Mouse (Mus musculus): Measurements from ENCODE around the gene Clec16a. TPM values are rescaled to one million over a fixed set of nuclear protein-coding genes. Genes with fewer than 3 reads are reported as not detected.
A peak's percentile ranks its signal among the peaks of the same experiment; 100 is the strongest.

Gene Clec16a
- total RNA-seq, 2 experiments from 2014 or later = 11.5 to 12.6 TPM

DNA sequence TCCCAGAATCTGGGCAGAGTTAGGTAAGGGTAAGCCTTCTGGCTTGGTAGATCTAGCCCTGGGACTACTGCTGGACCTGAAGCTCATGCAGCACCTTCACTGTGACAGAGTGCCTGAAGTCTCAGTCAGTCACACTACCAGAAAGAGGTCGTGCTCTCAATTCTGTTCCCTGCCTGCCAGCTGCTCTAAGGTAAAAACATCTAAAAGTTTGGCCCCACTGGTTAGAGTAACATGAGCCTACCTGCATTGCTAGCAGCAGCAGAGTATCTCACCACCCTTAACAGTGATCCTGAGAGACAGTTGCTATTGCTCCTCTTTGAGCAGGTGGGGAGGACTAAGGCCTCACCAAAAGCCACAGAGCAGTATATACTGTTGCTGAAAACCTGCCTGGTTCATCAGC is 160.3 kb downstream of the Clec16a start:
- no peak for ATAC-seq (replicated peaks; ENCODE audit: poor library complexity)

DNA sequence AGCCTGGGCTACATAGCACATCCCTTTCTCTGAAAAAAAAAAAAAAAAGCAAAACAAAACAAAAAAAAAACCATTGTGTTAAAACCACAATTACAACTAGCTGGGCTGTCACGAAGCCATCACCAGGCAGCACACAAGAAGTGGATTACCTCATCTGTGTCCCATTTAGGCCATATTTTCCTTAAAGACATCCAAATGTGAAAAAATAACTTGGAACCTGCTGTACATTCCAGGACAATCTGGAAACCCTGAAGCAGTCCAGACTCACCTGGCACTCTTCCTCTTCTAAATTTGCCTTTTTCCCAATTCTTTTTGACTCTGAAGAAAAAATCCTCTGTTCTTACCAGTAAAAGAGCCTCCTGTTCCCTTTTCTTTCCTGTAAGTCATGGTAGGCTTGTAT is 166.4 kb downstream of the Clec16a start:
- no peak for ATAC-seq (replicated peaks; ENCODE audit: poor library complexity)

DNA sequence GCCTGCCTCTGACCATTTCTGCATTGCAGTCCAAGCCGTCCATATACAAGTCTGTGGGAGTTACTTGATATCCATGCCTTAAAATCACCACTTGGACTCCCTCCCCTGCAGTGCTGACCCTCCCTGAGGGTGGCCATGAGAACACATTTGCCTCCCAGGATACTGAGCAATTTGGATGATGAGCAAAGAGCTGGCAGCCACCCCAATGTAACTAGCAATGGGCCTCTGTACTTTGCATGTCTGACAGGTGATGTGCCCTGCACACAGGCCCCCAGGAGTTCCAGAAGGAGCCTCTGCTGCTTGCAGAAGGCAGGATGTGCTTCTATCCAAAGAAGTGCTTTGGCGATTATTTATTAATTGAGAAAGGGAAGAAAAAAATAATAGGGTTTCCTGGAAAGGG is 167.9 kb downstream of the Clec16a start:
- ATAC-seq (replicated peaks; ENCODE audit: poor library complexity) = no peak

DNA sequence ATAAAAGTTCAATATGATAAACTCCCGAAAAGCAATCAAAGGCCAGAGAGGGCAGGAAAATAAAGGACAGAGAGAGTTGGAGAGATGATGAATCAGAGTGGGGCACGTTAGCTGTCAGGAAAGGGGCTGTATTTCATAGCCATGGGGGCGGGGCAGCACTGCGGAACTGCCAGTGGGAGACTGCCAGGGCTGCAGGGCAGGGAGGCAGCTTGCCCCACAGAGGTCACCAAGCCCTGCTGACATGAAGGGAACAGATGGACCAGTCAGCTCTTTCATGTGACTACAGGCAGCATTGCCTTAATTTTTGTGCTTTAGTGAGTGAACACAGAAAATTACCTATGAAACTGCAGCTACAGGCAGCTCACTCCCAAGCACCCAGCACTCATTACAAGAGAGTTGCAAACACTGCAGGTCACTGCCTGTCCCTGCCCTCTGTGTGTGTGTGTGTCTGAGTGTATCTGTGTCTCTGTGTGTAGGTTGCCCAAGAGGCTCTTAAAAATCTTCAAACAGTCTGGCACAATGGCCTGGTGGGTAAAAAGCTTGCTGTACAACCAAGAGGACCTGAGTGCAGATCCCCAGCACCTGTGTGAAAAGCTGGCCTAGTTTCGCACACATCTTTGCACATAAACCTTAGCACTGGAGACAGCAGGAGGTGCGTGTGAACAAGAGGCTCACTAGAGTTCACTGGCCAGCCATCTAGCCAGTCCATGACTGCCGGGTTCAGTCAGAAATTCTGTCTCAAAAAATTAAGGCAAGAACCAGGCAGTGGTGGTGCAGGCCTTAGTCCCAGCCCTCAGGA is 168.5 kb downstream of the Clec16a start:
- peak; percentile 78 for ATAC-seq (replicated peaks; ENCODE audit: poor library complexity)

DNA sequence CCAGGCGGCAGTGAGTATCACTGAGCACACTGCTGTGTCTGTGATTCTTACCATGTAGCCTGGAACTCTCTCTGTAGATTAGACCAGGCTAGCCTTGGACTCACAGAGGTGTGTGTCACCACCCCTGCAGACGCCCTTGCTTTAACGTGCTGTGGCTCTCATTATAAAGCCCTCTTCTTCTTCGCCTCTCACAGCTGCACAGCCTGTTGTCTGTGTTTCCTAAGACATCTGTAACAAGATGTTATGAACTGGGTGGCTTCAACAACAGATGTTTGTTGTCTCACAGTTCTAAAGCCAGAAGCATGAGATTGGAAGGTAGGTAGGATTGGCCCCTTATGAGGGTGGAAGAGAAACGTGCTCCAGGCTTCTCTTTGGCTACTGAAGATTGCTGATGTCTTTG is 170.1 kb downstream of the Clec16a start:
- ATAC-seq (replicated peaks; ENCODE audit: poor library complexity) = no peak

DNA sequence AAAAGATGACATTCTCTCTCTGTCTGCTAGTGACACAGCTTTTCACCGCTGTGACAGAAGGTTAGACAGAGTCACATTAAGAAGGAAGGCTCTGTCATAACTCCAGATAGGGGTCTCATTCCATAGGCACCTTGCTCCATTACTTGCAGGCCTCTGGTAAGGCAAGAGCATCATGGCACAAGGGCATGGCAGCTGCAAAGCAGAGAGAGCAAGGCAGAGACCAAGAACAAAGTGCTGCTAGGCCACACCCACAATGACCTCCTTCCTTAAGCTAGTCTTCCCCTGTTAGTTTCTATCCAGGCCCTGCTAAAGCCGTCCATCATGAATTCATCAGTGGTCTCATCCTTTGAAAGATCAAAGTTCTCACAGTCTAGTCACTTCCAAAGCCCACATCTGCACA is 170.5 kb downstream of the Clec16a start:
- no peak for ATAC-seq (replicated peaks; ENCODE audit: poor library complexity)

DNA sequence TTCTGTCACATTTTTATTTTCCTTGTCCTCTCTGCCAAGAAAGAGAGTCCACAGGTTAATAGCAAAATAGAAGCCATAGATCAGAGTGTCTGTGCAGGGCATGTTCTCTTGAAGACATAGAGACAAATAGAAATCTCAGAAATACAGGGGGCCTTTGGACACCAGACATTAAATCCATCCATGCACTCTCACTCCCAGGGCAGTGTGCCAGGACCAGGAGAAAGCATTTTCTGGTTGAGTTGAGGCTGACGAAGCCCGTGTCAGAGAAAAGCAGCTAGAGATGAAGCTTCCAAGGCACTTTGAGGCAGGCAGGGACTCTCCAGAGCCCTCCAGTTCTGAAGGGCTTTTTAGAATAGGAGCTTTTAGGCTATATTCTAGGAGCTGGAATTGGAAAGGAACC is 171.6 kb downstream of the Clec16a start:
- ATAC-seq (replicated peaks; ENCODE audit: poor library complexity) = no peak

DNA sequence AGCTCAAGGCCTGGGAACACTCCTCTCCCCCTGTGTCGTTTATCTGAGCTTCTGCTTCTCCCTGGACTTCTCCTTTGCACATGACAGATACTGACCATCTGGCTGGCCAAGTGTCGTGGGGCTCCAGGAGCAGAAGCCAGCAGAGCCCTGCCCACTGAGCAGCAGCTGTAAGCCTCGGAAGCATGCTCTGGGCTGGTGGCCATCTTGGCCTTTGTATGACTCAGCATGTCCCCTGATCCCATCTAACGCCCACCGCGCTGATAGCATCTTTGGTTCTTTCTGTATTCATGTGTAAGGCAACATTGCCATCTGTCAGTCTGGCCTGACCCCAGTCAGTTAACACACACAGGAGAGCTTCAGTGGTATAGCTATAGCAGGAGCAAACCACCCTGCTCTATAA is 174.8 kb downstream of the Clec16a start:
- ATAC-seq (replicated peaks; ENCODE audit: poor library complexity) = peak; percentile 35; the same call in 1 of the 2 replicates

DNA sequence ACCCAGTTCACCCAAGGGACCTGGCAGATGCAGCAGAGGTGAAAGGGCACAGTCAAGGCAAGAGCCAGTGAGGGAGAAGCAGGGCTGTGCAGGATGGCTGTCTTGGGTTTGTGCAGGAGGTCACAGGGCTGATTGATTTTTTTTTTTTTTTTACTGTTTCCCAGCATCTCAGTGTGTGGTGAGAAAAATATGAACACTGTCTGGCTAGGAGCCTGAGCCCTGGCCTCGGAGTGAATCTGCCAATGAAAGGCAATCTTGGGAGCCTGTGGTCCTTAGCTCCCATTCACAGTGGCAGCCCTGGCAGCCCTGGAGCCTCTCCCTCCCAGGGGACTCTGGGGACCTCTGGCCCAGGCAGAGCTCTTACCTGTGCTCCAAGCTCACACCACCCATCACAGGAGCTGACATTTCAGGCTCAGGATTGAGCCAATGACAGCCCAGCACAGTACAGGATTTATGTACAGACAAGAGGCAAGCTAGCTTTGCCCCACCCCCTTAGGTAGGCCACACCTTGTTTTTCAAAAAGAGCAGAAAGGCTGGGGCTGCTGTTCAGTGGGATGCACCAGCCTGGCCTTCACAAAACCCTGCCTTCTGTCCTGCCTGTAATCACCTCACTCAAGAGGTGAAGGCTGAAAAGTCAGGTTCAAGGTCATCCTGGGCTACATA is 177.9 kb downstream of the Clec16a start:
- no peak for ATAC-seq (replicated peaks; ENCODE audit: poor library complexity)

DNA sequence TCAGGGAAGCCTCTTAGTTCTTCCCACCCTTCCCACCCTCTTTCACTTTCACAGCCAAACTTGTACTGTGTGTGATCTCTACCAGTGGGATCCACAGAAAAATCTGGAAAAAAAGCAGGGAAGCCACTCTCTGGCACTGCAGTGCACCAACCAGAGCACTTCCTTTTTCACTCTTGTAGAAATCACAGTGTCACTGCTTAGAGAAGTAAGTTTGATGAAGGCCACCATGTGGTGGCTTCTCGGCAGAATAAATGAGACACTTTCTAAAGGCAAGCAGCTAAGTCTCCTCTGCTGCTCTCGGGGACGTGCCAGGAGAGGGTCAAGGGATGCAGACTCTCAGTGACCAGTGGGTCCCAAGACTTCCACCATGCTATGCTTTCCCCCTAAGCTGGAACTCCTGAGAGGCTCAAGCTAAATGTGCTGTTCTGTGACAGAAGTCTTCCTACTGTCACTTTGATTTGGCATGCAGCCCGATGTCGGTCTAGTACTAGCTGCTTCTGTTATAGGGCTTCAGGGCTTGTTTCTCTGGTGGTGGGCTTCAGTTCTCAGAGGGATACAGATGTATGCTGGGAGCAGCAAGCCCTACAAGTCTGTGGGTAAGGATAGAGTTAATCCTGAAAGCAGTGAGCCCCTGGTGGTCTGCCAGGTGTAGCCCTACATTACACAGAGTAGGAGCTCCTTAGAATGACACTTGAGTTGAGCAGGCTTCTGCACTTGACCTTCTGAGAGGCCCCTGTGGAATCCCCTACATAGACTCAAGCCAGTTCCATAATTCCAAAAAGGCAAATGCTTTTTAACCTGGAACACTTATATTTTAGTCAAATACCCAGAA is 178.9 kb downstream of the Clec16a start:
- peak; percentile 50; the same call in 1 of the 2 replicates for ATAC-seq (replicated peaks; ENCODE audit: poor library complexity)

DNA sequence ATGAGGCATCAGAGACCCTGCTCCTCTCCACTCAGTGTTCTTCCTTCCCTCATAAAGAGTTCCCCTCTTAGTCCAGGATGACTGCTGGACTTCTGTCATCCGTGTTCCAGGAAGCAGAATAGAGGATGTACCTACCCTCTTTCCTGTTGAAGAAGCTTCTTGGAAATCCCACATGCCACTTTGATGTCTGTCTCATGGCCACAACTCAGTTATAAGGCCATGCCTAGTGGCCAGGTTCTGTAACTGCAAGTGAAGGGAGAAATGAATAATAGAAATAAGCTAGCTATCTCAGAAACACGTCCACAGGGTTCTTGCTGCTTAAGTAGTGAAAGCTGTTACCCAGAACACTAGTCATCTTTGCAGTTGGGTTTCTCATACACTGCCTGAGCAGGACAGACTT is 180.0 kb downstream of the Clec16a start:
- peak; percentile 65 for ATAC-seq (replicated peaks; ENCODE audit: poor library complexity)

DNA sequence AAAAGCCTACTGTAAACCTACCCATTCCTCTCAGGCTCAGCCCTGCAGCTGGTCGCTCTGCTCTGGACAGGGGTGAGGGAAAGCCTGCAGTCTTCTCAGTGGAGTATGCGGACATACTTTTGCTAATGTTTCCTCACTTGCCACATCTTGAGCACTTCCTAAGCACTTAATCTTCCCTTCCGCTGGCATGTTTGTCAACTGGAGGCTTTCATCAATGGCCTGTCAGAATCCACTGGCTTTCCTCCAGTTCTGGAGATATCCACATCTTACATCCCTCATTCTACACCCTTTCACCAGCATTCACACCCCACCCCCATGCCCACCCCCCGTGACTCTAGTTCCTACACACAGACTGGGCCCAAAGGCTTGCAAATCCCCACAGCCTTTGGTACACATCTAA is 182.5 kb downstream of the Clec16a start:
- ATAC-seq (replicated peaks; ENCODE audit: poor library complexity) = no peak

DNA sequence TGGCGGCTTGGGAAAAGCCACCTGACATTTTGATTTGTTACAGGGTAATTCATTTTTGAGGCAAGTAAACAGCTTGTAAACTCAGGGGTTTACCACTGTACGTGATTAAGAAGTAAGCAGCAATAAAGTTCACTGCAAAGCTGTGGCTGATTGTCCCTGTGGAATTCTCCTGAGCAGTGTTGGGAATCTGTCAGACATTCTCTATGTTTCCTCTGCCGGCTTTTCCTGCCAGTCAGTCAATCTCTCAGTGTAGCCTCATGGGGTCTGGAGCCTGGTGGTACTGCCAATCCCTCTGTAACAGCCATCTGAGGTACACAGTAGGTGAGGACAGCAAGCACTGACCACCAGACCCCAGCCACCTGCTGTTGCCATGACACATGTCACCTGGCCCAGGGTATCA is 183.7 kb downstream of the Clec16a start:
- ATAC-seq (replicated peaks; ENCODE audit: poor library complexity) = no peak

DNA sequence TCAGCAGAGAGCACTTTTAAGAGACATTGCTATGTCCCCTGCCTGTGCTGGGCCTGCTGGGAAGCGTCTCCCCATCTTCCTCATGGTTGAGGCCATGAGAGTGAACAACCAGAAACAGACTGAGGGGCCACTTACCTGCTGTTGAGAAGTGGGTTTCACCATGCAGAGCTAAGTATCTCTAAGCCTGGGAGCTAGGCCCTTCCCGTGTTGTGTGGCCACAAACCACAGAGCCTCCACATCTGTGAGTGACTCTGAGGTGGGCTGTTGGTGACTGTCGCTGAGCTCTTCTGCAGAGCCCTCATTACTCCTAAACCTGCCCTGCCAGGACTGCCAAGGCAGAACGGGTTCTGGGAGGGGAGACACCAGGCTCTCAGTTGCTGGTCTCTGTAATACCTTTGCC is 185.8 kb downstream of the Clec16a start:
- 0 out of 2 replicates have a peak, but pooled peaks have one; percentile 9 for ATAC-seq (replicated peaks; ENCODE audit: poor library complexity)

DNA sequence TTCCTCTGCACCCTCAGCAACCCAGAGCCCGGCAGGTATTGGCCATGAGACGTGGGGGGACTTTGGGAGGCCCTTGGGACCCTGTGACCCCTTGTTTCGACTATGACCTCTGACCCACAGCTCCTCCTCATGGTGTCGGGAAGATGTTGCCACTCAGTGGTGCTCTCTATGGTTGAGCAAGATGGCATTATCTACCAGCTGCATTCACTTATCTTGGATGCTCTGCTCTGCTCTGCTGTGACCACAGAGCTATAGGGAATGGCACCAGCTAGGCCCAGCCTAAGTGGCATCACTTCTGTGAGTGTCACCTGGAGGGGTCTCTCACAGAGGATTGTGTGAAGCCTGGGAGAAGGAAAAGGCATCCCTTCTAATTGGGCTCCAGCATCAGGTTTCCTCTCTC is 186.6 kb downstream of the Clec16a start:
- peak; percentile 70 for ATAC-seq (replicated peaks; ENCODE audit: poor library complexity)

DNA sequence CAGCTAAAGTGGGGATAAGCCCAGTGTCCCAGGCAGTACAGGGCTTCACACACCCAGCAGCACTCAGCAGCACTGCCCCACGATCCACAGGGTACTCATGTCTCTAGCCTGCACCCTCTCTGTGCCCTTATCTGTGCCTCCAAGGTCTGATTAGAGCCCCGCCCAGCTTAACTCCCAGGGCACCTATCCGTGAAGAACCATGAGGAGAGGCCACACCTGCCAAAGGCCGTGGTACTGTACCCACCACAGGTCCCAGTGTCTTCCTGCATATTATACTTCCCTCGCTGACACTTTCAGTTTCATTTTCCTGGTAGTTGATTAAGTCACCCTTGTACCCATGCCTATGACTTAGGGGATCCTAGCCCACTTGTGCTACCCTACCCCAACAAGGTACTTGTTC is 187.3 kb downstream of the Clec16a start:
- ATAC-seq (replicated peaks; ENCODE audit: poor library complexity) = peak; percentile 82

DNA sequence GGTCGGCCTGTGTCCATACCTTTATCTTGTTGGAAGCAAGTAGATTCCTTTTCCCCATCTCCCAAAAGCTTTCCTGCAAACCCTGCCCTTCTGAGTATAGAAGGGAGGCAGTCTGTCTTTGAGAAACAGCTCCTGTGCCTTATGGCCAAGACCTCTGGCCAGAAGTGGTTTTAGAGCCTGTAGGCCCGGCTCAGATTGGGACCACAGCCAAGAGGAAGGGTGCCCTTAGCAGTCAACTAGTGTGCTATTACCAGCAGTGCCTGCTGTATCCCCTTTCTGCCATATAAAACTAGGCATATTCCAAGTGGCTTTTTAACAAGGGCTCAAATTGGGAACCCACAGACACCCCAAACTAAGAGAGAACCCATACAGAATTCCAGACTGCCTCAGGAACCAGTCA is 190.6 kb downstream of the Clec16a start:
- ATAC-seq (replicated peaks; ENCODE audit: poor library complexity) = no peak

DNA sequence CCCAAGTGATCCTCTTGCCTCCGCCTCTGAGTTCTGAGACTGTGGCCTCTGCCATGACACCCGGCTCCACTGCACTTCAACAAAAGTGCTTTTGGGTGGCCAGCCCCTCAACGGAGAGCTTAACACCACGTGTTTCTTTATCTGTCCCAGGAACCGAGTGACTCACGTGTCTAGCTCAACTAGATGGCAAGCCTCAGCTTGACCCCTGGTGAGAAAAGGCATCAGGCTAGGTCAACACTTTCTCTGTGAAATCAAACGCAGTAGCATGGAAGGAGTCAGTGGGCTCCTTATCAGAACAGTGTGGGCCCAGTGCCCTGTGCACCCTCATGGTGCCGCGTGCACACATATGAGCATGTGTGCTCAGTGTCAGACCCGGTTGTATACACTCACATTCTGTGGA is 191.2 kb downstream of the Clec16a start:
- no peak for ATAC-seq (replicated peaks; ENCODE audit: poor library complexity)

DNA sequence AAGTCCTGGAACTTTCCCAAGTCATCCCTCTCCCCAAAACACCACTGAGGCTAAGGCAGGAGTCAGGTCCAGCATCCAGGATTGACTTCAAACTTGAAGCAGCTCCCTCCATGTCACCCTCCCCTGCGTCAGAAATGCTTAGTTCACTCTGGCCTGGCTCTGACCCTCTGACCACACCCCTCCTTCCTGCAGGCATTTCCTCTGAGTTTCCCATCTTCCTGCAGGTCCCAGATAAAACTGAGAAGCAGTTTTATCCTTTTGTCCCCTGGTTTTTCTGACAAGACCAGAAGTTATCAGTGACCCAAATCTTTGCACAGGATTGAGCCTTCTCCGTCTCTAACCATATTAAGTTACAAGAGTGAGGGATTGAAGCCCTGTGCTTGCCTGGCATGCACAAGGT is 192.4 kb downstream of the Clec16a start:
- peak; percentile 32 for ATAC-seq (replicated peaks; ENCODE audit: poor library complexity)

DNA sequence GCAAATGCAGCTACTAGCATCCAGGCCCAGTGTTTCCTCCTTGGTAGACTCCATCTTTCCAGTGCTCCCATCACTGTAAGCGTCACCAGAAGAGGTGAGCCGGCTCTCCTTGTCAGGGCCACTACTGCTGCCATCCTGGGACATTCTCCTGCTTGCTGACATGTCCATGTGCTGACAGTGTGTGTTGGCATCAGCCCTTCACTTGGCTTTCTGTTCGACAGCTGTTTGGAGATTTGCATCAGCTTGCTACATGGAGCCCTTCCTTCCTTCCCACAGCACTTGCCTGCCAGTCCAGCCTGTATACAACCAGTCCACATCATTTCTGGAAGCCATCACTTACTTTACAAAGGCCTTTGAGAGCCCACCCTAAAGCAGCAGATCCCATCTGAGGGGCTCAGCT is 193.7 kb downstream of the Clec16a start:
- ATAC-seq (replicated peaks; ENCODE audit: poor library complexity) = no peak

DNA sequence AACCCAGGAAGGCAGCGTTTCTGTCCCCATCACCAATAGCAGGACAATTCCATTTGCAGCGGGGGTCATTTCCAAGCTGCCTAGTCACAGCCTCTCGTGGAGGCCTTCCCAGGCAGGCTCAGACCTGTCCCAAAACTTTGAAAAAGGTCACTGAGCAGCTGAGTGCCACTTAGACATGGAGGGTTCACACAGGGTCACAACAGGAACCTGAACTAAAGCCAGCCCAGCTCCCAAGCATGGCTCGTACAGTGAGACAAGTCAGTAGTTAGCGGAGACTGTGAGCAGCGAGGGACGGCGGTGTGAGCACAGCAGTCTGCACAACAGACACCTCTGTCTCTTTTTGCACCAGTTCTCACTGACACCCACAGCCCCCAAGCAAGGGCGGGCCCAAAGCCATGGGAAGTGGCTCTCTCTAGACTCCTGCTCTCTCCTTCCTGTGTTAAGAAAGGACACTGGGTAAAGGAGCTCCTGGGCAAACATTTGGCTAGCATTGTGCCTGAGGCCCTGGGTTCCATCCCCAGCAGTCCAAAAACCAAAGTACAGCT is 194.8 kb downstream of the Clec16a start:
- no peak for ATAC-seq (replicated peaks; ENCODE audit: poor library complexity)
